Mouse (Mus musculus) adrenal gland, adult 18-20 months (tissue): ENCODE data around the gene Macrod1. TPM values are rescaled to one million over a fixed set of nuclear protein-coding genes. Genes with fewer than 3 reads are reported as not detected.

Experiments used
- DNase-seq, 2 experiments: peaks; one replicate each; pipeline ENCODE4 v3.0.0; 2021 to 2022; ENCODE audit warnings: low spot score in 2 of 2
- total RNA-seq, 2 experiments: library from RNA; stranded (reverse); gene quantifications; 1 replicate in 1 of 2; 2 replicates in 1 of 2; pipeline ENCODE4 v1.2.3; 2021

Macrod1 gene
- total RNA-seq, 2 experiments from 2014 or later, result 62.4 to 77.9 TPM

DNA sequence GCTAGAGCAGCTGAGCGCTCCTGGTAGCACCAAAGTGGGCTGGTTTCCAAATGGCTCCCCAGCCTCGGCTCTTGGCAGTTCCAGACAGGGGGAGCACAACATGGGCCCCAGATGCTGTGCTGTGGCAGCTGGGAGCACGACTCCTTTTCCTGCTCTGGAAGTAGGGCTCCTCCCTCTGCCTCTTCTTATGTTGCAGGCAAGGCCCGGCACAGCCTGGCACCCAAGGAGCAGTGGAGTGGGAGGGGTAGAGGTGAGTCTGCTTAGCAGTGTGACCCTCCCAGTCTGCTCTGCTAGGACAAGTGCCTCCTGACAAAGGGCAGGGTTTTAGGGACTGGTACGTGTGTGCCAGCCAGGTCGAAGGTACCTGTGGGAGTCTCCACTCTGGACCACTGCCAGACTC lies 54.3 kb downstream of the Macrod1 start:
- DNase-seq, result no peak

DNA sequence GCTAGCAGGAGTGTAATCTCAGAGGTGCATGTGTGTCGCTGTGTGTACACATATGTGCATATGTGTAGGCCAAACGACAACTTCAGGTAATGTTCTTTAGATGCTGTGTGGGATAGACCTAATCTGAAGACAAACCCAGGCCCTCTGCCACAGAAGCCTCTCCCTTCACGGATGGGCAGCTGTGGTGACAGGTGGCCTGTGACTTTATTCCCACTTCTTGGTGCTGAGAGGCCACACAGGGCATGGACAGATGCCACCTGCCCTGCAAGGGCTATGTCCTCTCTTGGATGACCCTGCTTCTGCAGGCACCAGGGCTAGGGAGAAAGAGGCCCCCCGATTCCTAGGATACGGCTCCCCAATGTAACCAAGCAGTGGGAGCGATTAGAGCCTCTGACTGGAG lies 54.7 kb downstream of the Macrod1 start:
- DNase-seq, result no peak

DNA sequence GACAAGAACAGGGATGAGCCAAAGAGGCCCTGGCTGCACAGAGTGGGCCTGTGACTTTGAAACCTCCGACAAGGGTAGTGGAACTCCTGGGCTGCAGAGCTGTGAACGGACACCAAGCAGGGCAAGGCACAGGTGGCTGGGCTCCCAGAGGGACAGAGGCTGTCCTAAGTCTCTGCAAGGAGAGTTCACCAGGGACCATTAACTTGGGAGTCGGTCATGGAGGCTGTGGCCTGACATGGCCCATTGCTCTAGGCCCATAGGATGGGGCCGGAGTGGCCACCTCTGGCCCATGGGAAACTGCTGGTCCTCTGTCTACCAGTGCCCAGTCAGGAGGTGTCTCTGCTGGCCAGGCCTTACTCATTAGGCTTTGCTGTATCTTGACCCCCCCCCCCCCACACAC lies 55.1 kb downstream of the Macrod1 start:
- DNase-seq, result no peak

DNA sequence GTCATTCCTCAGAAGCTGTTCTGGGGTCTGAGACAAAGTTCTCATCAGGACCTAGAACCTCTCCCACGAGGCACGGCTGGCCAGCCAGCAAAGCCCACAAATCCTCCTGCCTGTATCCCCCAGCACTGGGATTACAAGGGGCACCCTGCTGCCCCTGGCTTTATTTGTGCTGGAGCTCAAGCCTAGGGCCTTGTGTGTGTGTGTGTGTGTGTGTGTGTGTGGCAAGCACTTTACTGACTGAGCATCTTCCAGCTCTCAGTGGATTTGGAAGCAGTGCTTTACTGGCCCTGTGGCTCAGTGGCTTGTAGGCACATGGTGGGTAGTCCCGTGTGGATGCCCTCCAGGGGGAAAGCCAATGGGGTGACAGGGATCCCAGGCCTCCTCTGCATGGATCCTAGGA lies 56.0 kb downstream of the Macrod1 start:
- no peak for DNase-seq

DNA sequence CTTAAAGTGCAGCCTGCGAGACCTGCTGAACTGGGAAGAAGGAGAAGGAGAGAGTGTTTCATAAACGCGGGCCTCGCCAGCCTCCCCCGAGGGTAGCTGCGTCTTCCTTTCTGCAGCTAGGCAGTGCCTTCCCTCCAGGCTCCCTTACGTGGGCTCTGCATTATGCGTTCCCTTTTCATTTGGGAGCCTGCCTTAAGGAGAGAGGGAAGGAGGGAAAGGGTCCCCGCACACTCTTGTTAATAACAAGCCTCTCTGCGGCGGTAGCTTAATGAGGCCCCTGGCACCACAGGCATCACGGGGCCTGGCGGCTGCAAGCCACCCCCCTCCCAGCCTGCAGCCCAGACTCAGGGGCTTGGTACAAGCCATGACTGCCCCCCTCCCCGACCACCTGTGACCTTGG lies 57.0 kb downstream of the Macrod1 start:
- DNase-seq, result no peak

DNA sequence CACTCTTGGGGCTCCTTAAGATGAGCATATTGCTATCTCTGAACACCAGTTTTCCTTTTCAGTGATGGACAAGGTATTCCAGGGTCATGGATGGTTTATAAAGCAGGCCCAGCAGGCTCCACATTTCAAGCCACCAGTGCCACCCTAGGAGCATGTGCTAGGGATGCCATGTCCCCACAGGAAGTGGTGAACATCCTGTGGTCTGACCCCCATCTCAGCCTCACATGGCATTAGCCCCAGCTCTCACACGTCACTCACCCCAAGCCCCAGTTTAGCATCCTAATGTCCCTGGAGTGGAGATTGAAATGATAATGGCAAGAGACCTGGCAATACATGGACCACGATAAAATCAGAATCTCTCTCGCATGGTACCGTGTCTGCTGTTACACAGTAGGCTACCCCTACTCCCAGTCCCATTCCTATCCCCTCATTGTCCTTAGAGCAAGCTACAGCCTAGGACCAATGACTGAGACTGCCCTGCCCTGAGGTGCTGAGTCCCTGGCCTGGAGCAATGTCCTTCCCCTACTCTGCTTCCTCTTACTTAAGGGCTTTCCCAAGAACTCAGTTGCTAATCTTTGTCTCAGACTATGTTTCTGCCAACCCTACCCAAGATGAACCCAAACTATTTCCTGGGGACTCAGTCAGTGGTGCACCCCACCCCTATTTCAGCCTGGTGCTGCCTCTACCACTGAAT lies 59.6 kb downstream of the Macrod1 start:
- DNase-seq, result no peak

DNA sequence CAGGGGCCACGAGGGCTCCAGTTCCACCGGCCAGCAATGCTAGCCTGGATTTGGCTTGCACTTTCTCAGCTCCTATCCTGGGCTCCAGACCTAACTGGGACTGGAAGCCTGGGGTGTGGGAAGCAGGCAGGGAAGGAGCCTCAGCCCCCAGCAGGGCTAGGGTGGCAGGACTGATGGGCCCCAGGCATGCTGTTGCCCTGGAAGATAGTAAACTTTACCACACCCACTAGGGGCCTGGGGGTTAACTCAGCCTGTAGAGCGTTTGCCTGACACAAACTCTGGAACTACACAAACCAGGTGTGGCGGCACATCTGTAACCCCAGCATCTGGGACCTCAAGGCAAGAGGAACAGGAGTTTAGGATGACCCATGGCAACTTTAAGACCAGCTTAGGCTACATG lies 60.5 kb downstream of the Macrod1 start:
- no peak for DNase-seq

DNA sequence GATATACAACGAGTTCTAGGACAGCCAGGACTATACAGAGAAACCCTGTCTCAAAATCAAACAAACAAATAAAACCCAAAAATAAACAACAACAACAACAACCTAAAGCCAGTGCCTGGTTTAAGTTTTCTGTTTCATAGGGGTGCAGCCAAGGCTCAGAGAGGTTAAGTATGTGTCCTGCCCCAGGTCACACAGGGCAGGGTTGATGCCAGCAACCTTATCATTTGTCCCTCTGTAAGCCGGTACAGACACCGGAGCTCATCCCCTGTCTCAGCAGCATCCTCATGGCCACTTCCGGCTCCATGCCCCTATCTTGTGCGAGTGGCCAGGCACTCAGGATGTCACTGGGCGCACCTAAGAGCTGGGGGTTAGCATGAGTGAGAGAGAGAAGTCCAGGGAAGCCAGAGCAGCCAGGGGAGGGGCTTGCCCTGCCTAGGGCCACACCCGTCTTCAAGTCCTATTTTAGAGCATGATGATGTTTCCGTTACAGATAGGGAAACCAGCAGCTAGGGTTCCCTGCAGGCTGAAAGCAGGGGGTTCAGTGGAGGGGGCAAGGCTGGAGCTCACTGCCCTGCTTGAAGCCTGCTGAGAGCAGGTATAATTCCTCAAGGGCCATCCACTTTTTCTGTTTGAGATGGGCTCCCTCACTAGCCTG lies 61.2 kb downstream of the Macrod1 start:
- no peak for DNase-seq

DNA sequence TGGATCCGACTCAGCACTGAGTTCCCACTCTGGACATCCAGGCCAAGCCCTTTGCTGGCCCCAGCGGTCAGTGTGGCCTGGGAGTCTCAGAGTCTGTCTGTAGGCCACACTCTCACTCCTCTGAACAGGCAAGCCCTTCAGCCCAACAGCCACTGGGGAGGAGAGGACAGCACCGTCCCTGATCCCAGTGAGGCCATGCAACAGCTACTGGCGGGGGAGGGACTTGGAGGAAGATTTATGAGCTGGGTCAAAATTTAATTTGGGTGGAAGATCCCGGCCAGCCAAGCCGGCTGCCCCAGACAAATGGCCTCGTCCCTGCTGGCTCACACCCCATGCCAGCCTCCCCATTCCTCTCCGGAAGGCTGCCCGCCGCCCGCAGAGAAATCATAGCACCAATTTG lies 64.6 kb downstream of the Macrod1 start:
- DNase-seq, result peak; percentile 39 to 57

DNA sequence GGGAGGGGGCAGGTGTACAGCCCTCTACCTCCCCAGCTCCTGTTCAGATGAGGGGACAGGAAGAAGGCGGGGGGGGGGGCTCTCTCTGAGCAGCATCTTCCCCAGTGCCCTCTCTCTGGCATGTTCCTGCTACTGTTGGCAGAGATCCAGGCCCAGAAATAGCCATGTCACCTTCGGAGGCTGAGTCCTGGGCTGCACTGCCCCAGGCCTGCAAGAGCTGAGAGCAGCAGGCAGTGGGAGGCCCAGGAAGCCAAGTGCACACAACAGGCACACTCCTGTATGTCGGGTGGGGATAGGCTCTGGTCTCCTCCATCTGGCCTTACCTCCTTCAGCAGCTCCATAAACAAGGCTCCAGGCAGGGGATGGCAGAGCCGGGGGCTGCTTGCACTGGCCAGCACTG lies 65.7 kb downstream of the Macrod1 start:
- no peak for DNase-seq

DNA sequence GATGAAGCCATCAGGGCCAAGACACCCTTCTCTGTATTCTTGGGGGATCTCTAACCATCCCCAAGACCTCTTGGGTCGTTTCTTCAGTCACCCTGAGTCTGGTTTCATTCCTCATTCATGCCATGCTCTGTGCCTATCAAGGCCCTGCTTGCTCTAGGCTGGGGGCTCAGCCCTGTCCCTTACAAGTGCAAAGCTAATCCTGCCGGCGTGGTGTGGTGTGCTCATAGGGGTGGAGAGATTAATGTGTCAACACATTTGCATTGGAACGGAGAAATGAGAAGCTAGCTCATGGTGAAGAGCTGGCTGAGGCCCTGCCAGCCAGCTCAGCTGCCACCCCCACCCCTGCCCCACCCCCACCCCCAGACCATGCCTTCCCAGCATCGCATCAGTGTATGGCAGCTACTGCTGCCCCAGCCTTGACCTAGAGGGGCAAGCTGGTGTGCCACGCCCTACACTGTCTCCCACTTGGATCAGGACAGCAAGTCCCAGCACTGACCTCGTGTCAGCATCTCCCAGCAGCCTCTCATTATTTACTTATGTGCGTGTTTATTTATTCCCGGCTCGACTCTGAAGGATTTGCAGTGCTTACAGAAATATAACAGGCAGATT lies 66.2 kb downstream of the Macrod1 start:
- no peak for DNase-seq

DNA sequence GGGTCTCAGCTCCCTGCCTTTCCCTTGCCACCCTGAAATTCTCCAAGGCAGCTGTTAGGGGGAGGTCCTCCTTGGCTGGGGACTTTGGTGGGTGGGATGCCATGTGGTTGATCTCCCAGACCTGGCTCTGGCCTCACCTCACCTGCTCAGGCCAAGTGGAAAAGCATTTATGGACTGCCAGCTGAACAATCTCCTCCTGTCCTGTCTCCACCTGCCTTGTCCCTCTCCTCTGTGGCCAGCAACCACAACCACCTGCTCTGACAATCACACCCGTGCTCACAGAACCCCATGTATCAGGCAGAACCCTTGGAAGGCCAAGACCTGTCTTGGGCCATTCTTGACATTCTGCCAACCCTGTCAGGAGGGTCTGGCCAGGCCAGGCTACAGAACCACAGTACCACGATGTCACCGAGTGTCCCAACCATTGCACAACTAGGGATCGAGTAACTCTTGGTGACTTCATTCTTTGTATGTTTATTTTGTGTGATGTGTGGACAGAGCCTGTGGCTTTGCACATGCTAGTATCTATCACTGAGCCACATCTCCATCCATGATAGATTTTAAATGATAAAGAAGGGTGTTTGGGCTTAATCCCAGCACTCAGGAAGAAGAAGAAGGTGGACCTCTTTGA lies 69.0 kb downstream of the Macrod1 start:
- DNase-seq, result no peak

DNA sequence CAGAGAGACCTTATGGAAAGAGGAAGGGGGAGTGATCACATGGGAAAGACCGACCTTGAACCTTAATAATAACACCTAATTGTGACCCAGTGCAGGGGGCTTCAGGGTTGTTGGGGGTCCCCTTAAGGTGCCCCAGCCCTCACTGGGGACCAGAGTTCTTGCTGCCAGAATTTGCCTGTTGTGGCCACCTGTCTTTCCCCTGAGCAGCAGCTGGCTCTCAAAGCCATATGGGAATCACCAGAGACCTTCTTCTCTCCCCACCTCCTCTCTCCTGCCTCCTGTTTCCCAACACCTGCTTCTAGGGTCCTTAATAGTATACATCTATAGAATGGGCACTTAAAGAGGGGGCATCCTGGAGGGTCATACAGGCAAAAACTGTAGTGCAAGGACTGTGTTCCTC lies 69.6 kb downstream of the Macrod1 start:
- no peak for DNase-seq

DNA sequence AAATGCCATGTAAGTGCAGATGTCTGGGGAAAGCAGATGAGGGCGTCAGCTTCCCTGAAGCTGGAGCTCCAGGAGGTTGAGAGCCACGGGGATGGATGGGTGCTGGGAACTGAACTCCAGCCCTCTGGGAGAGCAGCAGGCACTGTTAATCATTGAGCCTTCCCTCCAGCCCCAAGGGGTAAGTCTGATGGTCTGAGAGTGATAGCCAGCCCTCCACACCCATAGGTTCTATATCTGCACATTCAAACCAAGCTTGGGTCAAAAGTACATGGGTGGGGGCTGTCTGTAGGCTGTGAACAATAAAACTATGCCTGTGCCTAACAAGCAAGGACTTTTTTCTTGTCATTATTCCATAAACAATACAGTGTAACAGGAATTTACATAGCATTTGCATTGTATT lies 70.3 kb downstream of the Macrod1 start:
- DNase-seq, result no peak

DNA sequence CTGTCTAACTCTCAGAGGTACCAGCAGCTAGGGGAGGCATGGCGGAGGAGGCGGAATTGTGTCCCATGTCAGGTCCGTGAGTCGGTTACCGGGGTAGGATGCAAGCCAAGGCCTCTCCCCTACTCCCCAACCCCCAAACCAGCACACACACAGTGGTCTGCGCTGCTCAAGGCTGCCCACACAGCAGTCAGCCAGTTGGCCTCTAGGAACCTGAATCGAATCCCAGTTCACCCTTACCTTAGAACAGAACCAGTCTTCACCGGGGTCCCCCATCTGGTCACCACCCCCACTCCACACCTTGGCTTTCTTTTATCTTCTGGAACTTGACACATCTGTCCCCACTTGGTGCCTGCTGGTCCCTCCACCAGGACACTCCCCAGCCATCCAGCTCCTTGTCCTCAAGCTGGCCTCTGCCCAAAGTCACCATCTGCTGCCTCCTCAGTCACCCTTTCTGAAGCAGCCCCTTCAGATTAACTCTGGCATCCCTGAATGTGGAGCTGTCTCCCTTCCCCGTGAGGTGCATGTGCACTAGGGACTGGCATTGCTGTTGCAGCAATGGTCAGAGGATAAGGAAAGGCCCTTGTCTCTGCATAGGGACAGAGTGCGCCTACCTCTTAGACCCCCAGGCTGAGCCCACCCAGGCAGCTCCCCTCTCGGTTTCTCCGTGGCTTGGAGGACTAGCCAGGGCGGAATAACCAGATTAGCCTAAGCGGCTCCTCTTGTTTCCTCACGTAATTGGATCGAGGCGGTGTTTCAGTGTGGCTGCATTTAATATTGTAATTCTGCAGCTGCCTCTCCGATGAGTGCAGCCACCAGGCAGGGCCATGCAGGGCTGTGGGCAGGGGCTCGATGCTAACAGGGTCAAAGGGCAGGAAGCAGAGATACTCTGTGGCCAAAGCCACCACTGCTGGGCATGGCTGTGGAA lies 72.2 kb downstream of the Macrod1 start:
- DNase-seq, result no peak

DNA sequence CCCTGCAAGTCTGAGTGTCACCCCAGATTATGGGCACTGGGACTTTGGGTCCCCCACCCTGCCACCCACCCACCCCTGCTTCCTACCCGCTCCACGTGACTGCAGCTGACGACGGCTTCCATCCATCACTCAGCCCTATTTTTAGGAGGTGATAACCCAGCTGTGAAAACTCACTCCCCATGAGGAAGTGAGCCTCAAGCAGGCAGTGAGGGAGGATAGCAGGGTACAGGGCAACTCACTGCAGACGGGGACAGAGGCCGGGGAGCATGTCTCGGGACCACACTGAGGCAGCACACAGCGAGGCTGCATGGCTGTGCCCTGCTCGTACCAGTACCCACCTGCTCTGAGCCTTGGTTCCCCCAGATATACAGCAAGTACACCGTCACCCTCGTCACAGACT lies 73.7 kb downstream of the Macrod1 start:
- DNase-seq, result no peak

DNA sequence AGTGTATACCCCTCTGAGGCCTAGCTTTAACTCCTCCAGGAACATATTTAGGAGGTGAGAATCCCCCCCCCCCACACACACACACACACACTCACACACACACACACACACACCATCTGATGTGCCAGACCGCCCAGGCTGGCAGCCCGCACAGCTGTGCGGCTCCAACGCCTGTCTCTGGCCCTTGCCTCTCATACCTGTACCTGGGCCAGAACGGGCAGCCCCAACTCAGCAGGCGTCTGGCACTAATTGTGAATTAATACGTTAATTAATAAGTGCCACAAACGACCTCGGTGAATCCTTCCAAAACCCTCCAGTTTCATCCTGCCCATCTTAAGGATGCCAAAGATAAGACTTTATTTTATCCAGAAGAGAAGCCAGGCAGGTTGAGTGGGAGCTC lies 76.8 kb downstream of the Macrod1 start:
- no peak for DNase-seq

DNA sequence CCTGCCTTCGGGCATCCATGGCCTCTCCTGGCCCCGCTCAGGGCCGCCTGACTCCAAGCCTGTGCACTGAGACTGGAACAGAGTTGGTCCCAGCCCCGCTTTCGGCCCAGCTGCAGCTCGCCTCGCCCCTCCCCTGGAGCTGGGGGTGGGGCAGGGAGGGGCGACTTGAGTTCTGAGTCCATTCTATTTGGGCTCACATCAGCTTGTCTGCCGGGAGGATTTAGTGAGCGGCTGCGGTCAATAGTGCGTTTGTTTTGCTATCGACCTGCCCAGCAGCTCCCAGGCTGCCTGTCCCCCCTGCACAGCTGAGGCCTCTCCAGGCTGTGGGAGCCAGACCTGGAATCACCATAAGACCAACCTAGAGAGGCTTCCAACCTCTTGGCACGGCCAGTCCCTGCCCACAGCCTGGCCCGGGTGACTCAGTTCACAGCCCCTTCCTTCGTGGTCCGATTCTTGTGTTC lies 78.1 kb downstream of the Macrod1 start:
- no peak for DNase-seq

DNA sequence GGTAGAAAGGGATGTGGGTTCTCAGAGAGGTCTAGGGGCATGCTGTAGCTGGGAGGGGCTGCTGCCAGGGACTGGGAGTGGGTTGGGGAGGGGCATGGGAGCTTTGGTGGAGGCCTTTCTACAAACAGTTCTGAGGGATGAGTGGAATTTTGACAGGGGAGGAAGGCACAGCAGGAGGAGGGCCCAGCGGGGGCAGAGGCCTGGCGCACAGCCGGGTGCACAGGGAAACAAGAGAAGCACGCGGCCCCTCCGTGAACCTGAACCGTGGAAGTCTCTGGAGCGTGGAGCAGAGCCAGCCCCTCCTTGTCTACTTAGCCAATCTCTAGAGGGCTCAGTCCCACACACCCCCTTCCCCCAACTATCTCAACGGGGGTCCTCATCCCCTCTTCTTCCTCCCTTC lies 78.9 kb downstream of the Macrod1 start:
- no peak for DNase-seq

DNA sequence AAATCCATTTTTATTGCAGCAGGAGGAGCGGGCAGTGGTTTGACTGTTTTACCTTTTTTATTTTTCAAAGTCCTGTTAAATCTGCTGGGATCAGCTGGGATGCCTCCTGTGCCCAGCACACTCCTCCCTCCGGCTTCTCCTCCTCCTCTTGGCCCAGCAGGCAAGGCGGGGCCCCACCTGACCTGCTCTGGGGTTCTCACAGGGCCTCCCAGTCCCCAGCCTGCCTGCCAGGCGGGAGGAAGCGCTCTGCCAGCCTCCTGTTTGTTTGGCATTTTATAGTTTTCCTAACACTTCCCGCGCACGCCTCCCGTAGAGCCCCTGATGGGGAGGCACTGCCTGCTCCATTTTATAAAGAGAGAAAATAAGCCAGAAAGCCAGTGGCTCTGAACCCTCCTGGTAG lies 79.4 kb downstream of the Macrod1 start:
- no peak for DNase-seq
